Mouse (Mus musculus) limb, embryonic 15.5 days (tissue): Measurements from ENCODE around the gene Csad. TPM values are rescaled to one million over a fixed set of nuclear protein-coding genes. Genes with fewer than 3 reads are reported as not detected.

Experiments used
- ATAC-seq: fragments of 200-750 bp; cut with Nextera tagmentation; 2 replicates; pipeline ENCODE4 v1.8.0; 2017; ENCODE audit warnings: low read depth, moderate TSS enrichment; ENCODE audit not compliant: insufficient number of reproducible peaks, low FRiP score, low TSS enrichment
- H3K27ac ChIP-seq: fragments of 300-500 bp; sonication (generic); 2 replicates; pipeline ENCODE4 v1.5.1; 2015; ENCODE audit warnings: moderate library complexity, mild to moderate bottlenecking, inconsistent platforms
- H3K27me3 ChIP-seq: fragments of 300-500 bp; sonication (generic); 2 replicates; pipeline ENCODE4 v1.6.1; 2015; ENCODE audit warnings: inconsistent platforms
- H3K36me3 ChIP-seq: fragments of 300-500 bp; sonication (generic); 2 replicates; pipeline ENCODE4 v1.6.1; 2015; ENCODE audit warnings: inconsistent platforms
- H3K4me1 ChIP-seq: fragments of 300-500 bp; sonication (generic); 2 replicates; pipeline ENCODE4 v1.6.1; 2015; ENCODE audit warnings: inconsistent platforms
- H3K4me2 ChIP-seq: fragments of 300-500 bp; sonication (generic); 2 replicates; pipeline ENCODE4 v1.6.1; 2015; ENCODE audit warnings: mild to moderate bottlenecking, inconsistent platforms
- H3K4me3 ChIP-seq: fragments of 300-500 bp; sonication (generic); 2 replicates; pipeline ENCODE4 v1.5.1; 2015; ENCODE audit warnings: mild to moderate bottlenecking, inconsistent platforms
- H3K9ac ChIP-seq: fragments of 300-500 bp; sonication (generic); 2 replicates; pipeline ENCODE4 v1.6.1; 2015; ENCODE audit warnings: inconsistent platforms
- H3K9me3 ChIP-seq: fragments of 300-500 bp; sonication (generic); 2 replicates; pipeline ENCODE4 v1.6.1; 2016; ENCODE audit warnings: inconsistent platforms
- WGBS: fragments of 180-500 bp; shearing (Covaris S2); methylation state at CpG from one replicate; pipeline ENCODE4 v1.1.7; 2015; 5-methylcytosine and 5-hydroxymethylcytosine counted together
- polyA plus RNA-seq: library from polyadenylated mRNA; unstranded; fragments of >200 nt; fragmentation: Nextera tagmentation; extraction: Ambion mirVana; gene quantifications from 2 replicates; pipeline ENCODE4 v1.2.1, GENCODE M21; 2015

Gene Csad
- polyA plus RNA-seq, 1 experiment from 2014 or later = 81.8 TPM

GRCm38 (mm10) chr15:102244306-102245191, 40.0 kb upstream of the Csad start:
- peak overlapping the region; percentile 85 for H3K4me2 ChIP-seq
- H3K27ac ChIP-seq = peak overlapping the region; percentile 99
- H3K9ac ChIP-seq = peak overlapping the region; percentile 37
- peaks cover 26% of the 10 kb centered on the region for H3K36me3 ChIP-seq
- H3K27me3 ChIP-seq = no peaks in the 10 kb centered on the region
- H3K9me3 ChIP-seq = no peaks in the 10 kb centered on the region
- peaks cover 67% of the 10 kb centered on the region for H3K4me1 ChIP-seq
- ATAC-seq = no peak
- WGBS = 2% methylated on average over 19 of the region's 19 CpGs
- H3K4me3 ChIP-seq = peak overlapping the region; percentile 58

GRCm38 (mm10) chr15:102243229-102244190, 39.0 kb upstream of the Csad start:
- H3K9ac ChIP-seq = peak overlapping the region; percentile 37
- peaks cover 57% of the 10 kb centered on the region for H3K4me1 ChIP-seq
- 6% methylated on average over 22 of the region's 22 CpGs for WGBS
- no peak for ATAC-seq
- H3K4me3 ChIP-seq = peak overlapping the region; percentile 58
- H3K4me2 ChIP-seq = peak overlapping the region; percentile 85
- peak overlapping the region; percentile 99 for H3K27ac ChIP-seq
- H3K9me3 ChIP-seq = no peaks in the 10 kb centered on the region
- H3K36me3 ChIP-seq = peaks cover 36% of the 10 kb centered on the region
- H3K27me3 ChIP-seq = no peaks in the 10 kb centered on the region

- Histone ChIP-seq H3K27ac (peak overlapping the region; percentile 99), H3K9ac (no peak overlapping the region), H3K27me3 (no peaks in the 10 kb centered on the region), H3K4me1 (peaks cover 54% of the 10 kb centered on the region), H3K4me2 (peak overlapping the region; percentile 85), H3K9me3 (no peaks in the 10 kb centered on the region), H3K4me3 (peak overlapping the region; percentile 58), H3K36me3 (peaks cover 44% of the 10 kb centered on the region)
- no peak for ATAC-seq
- WGBS = 36% methylated on average over 12 of the region's 12 CpGs
Measured at GRCm38 (mm10) chr15:102242404-102243228, 38.1 kb upstream of the Csad start.

GRCm38 (mm10) chr15:102240607-102241006, 36.1 kb upstream of the Csad start:
- H3K4me2 ChIP-seq = no peak overlapping the region
- WGBS = 71% methylated on average over 4 of the region's 4 CpGs
- no peak overlapping the region for H3K9ac ChIP-seq
- H3K4me1 ChIP-seq = peaks cover 50% of the 10 kb centered on the region
- no peaks in the 10 kb centered on the region for H3K27me3 ChIP-seq
- H3K9me3 ChIP-seq = no peaks in the 10 kb centered on the region
- H3K27ac ChIP-seq = peak overlapping the region; percentile 40; the same call in 1 of the 2 replicates
- no peak overlapping the region for H3K4me3 ChIP-seq
- peaks cover 60% of the 10 kb centered on the region for H3K36me3 ChIP-seq
- no peak for ATAC-seq

GRCm38 (mm10) chr15:102239851-102240250, 35.3 kb upstream of the Csad start:
- H3K27ac ChIP-seq = 0 out of 2 replicates have a peak overlapping the region, but pooled peaks have one; percentile 43

GRCm38 (mm10) chr15:102239260-102239590, 34.7 kb upstream of the Csad start:
- Histone ChIP-seq H3K9ac (no peak overlapping the region), H3K27me3 (no peaks in the 10 kb centered on the region), H3K27ac (0 out of 2 replicates have a peak overlapping the region, but pooled peaks have one; percentile 43), H3K4me2 (no peak overlapping the region), H3K9me3 (no peaks in the 10 kb centered on the region), H3K4me3 (no peak overlapping the region), H3K4me1 (peaks cover 51% of the 10 kb centered on the region), H3K36me3 (peaks cover 74% of the 10 kb centered on the region)
- 17% methylated on average over 9 of the region's 9 CpGs for WGBS
- no peak for ATAC-seq

More at GRCm38 (mm10) chr15:102239851-102240250, 35.3 kb upstream of the Csad start:
- ATAC-seq = no peak
- Histone ChIP-seq H3K27me3 (no peaks in the 10 kb centered on the region), H3K9ac (no peak overlapping the region), H3K36me3 (peaks cover 68% of the 10 kb centered on the region), H3K4me3 (no peak overlapping the region), H3K4me1 (peaks cover 50% of the 10 kb centered on the region), H3K9me3 (no peaks in the 10 kb centered on the region), H3K4me2 (no peak overlapping the region)
- WGBS = 73% methylated on average over 11 of the region's 11 CpGs

- peaks cover 49% of the 10 kb centered on the region for H3K4me1 ChIP-seq
Measured at GRCm38 (mm10) chr15:102238543-102239259, 34.2 kb upstream of the Csad start.

GRCm38 (mm10) chr15:102235371-102236027, 31.0 kb upstream of the Csad start:
- ATAC-seq = 0 out of 2 replicates have a peak, but pooled peaks have one; percentile 14
- peaks cover 45% of the 10 kb centered on the region for H3K4me1 ChIP-seq
- no peak overlapping the region for H3K4me2 ChIP-seq
- H3K36me3 ChIP-seq = peaks cover 63% of the 10 kb centered on the region
- H3K4me3 ChIP-seq = no peak overlapping the region
- no peaks in the 10 kb centered on the region for H3K27me3 ChIP-seq
- WGBS = 37% methylated on average over 21 of the region's 21 CpGs
- H3K9me3 ChIP-seq = no peaks in the 10 kb centered on the region
- H3K9ac ChIP-seq = no peak overlapping the region
- peak overlapping the region; percentile 65 for H3K27ac ChIP-seq

More at GRCm38 (mm10) chr15:102238543-102239259, 34.2 kb upstream of the Csad start:
- Histone ChIP-seq H3K27me3 (no peaks in the 10 kb centered on the region), H3K4me3 (no peak overlapping the region), H3K4me2 (no peak overlapping the region), H3K36me3 (peaks cover 78% of the 10 kb centered on the region), H3K27ac (0 out of 2 replicates have a peak overlapping the region, but pooled peaks have one; percentile 43), H3K9ac (no peak overlapping the region), H3K9me3 (no peaks in the 10 kb centered on the region)
- WGBS = 88% methylated on average over 14 of the region's 14 CpGs
- no peak for ATAC-seq

GRCm38 (mm10) chr15:102233896-102234295, 29.4 kb upstream of the Csad start:
- H3K27ac ChIP-seq = no peak overlapping the region

GRCm38 (mm10) chr15:102232764-102233163, 28.2 kb upstream of the Csad start:
- Histone ChIP-seq H3K4me1 (peaks cover 42% of the 10 kb centered on the region), H3K27me3 (no peaks in the 10 kb centered on the region), H3K36me3 (peaks cover 39% of the 10 kb centered on the region), H3K9me3 (no peaks in the 10 kb centered on the region), H3K27ac (no peak overlapping the region), H3K9ac (no peak overlapping the region), H3K4me2 (no peak overlapping the region), H3K4me3 (no peak overlapping the region)
- WGBS = 44% methylated on average over 7 of the region's 7 CpGs
- no peak for ATAC-seq

More at GRCm38 (mm10) chr15:102233896-102234295, 29.4 kb upstream of the Csad start:
- peaks cover 49% of the 10 kb centered on the region for H3K36me3 ChIP-seq
- WGBS = 14% methylated on average over 2 of the region's 2 CpGs
- no peak overlapping the region for H3K4me3 ChIP-seq
- ATAC-seq = no peak
- peaks cover 42% of the 10 kb centered on the region for H3K4me1 ChIP-seq
- no peaks in the 10 kb centered on the region for H3K27me3 ChIP-seq
- H3K9ac ChIP-seq = no peak overlapping the region
- H3K9me3 ChIP-seq = no peaks in the 10 kb centered on the region
- H3K4me2 ChIP-seq = no peak overlapping the region
